Mouse (Mus musculus): ENCODE results near the gene Ppargc1a. TPM values are rescaled to one million over a fixed set of nuclear protein-coding genes. Genes with fewer than 3 reads are reported as not detected.

Gene Ppargc1a
- total RNA-seq, 2 experiments from 2014 or later: 15.4 to 22.0 TPM

- no peak for DNase-seq (ENCODE audit: low spot score in 2 of 2)
These were observed 141.1 kb downstream of the Ppargc1a start for GRCm38 (mm10) chr5:51426406-51426805.

DNA sequence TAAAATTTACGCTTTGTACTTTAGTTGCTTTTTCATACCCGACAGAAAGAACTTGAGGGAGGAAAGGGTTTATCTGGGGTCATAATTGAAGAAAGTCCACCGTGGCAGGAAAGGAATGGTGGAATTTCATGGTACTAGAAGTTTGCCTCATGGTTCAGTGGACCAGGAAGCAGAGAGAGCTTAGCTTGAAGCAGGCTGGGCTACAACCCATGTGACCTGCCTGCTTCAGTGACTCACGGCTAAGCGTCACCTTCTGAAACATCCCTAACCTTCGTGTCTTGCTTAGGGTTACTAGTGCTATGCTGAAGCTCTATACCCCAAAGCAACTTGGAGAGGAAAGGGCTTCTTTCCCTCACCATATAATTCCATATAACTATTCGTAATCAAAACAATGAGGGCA lies 151.1 kb downstream of the Ppargc1a start:
- DNase-seq (ENCODE audit: low spot score in 2 of 2): no peak

DNA sequence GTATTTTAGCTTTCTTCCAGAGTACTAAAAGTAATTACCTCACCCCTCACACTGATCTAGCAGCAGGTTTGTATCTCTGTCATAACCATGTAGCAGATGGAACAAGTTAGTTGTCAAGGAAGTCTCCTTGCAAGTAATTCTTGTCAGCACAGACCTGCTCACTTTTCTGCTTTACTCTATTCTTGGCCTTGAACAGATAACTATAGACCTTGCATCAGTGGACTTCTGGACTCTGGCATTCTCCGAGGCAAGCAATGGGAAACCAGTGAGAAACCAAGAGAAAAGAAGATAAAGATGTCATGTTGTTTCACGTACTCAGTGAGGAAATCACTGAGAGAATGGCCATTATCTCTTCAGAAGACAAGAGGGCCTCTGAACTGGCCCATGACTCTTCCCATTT lies 152.1 kb downstream of the Ppargc1a start:
- DNase-seq (ENCODE audit: low spot score in 2 of 2): no peak

DNA sequence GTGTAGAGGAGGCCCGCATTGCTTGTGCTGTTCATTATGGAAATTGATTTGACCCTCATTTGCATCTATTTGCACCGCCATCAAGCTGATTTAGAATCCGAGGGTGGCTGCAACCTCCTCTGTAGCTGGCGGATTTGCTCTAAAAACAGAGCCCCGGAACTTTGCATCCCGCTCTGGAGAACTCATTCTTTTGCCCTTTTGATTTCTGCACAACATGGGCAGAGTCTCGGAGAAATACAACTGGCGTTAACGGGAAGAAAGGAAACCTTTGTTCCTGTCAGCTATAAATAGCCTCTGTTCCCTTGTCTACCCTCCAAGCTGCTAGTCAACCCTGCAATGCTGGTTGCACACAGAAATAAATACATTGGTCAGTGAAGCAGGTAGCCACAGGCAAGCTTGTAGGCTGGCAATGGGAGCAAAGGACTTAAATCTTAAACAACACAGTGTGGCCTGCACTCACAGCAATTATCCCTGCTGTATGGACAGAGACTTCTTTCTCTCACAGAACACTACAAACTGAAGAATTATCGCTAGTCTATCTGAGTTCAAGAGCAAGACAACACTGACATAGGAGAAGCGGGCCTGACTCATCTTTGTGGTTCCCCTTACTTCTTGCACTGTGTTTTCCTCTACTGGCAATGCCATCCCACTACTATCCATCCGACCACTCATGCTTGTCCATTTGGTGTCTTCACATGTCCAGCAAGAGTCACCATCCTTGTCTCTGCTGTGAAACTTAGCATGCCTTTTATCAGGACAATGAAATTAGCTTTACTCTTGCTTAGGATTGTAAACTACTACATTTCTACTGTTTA lies 155.0 kb downstream of the Ppargc1a start:
- DNase-seq (ENCODE audit: low spot score in 2 of 2): no peak

GRCm38 (mm10) chr5:51410006-51410405 lies 157.5 kb downstream of the Ppargc1a start:
- no peak for DNase-seq (ENCODE audit: low spot score in 2 of 2)

GRCm38 (mm10) chr5:51406406-51406805 lies 161.1 kb downstream of the Ppargc1a start:
- no peak for DNase-seq (ENCODE audit: low spot score in 2 of 2)
